Mouse (Mus musculus) liver, embryonic 13.5 days (tissue): ENCODE data around the gene Dnpep. TPM values are rescaled to one million over a fixed set of nuclear protein-coding genes. Genes with fewer than 3 reads are reported as not detected.

Experiments used
- ATAC-seq: fragments of 200-750 bp; cut with Nextera tagmentation; 2 replicates; pipeline ENCODE4 v1.8.0; 2017; ENCODE audit warnings: low read depth, mild to moderate bottlenecking, moderate number of reproducible peaks, moderate library complexity
- DNase-seq: peaks from one replicate; pipeline ENCODE4 v3.0.0; 2022
- H3K27ac ChIP-seq: fragments of 300-500 bp; sonication (generic); 2 replicates; pipeline ENCODE4 v1.5.1; 2015; ENCODE audit warnings: moderate library complexity, mild to moderate bottlenecking, inconsistent platforms
- H3K27me3 ChIP-seq: fragments of 300-500 bp; sonication (generic); 2 replicates; pipeline ENCODE4 v1.6.1; 2015; ENCODE audit warnings: mild to moderate bottlenecking, inconsistent platforms
- H3K36me3 ChIP-seq: fragments of 300-500 bp; sonication (generic); 2 replicates; pipeline ENCODE4 v1.6.1; 2015; ENCODE audit warnings: mild to moderate bottlenecking, inconsistent platforms
- H3K4me1 ChIP-seq: fragments of 300-500 bp; sonication (generic); replicated peaks from 2 replicates; pipeline ENCODE4 v1.6.1; 2015; ENCODE audit warnings: inconsistent platforms
- H3K4me2 ChIP-seq: fragments of 300-500 bp; sonication (generic); 2 replicates; pipeline ENCODE4 v1.6.1; 2015; ENCODE audit warnings: inconsistent platforms, mild to moderate bottlenecking, moderate library complexity
- H3K4me3 ChIP-seq: fragments of 300-500 bp; sonication (generic); replicated peaks from 2 replicates; pipeline ENCODE4 v1.5.1; 2015; ENCODE audit warnings: mild to moderate bottlenecking, inconsistent platforms
- H3K9ac ChIP-seq: fragments of 300-500 bp; sonication (generic); 2 replicates; pipeline ENCODE4 v1.6.1; 2015; ENCODE audit warnings: mild to moderate bottlenecking, inconsistent platforms
- H3K9me3 ChIP-seq: fragments of 300-500 bp; sonication (generic); replicated peaks from 2 replicates; pipeline ENCODE4 v1.6.1; 2016; ENCODE audit warnings: inconsistent platforms
- WGBS: fragments of 180-500 bp; shearing (Covaris S2); methylation state at CpG from one replicate; pipeline ENCODE4 v1.1.7; 2015; ENCODE audit not compliant: insufficient replicate concordance; 5-methylcytosine and 5-hydroxymethylcytosine counted together
- polyA plus RNA-seq: library from polyadenylated mRNA; unstranded; fragments of >200 nt; fragmentation: Nextera tagmentation; extraction: Ambion mirVana; gene quantifications from 2 replicates; pipeline ENCODE4 v1.2.1, GENCODE M21; 2015

The Dnpep gene
- polyA plus RNA-seq, 1 experiment from 2014 or later = 53.1 TPM

DNA sequence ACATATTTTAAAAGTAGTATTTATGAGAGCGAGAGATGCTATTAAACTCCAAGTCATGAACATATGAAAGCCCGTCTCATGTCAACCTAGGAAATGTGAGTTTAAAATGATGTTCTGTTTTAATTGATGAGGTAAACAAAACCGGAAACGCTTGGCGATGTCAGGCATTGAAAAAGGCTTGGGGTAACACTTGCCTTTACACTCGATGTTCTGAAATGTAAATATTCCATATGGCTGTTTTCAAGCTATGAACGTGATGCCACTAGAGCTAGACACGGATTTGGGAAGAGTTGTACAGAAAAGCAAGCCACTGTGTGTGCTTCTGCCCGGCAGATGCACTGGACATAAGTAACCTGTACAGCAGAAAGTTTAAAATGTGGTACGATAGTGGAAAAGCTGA lies 1.4 kb upstream of the Dnpep start:
- Histone ChIP-seq H3K9ac (no peak overlapping the region), H3K4me3 (no peak overlapping the region), H3K27me3 (no peaks in the 10 kb centered on the region), H3K9me3 (no peaks in the 10 kb centered on the region), H3K27ac (no peak overlapping the region), H3K4me1 (peaks cover 32% of the 10 kb centered on the region), H3K4me2 (no peak overlapping the region), H3K36me3 (peaks cover 14% of the 10 kb centered on the region)
- ATAC-seq = no peak
- WGBS = 75% methylated on average over 10 of the region's 10 CpGs
- no peak for DNase-seq

DNA sequence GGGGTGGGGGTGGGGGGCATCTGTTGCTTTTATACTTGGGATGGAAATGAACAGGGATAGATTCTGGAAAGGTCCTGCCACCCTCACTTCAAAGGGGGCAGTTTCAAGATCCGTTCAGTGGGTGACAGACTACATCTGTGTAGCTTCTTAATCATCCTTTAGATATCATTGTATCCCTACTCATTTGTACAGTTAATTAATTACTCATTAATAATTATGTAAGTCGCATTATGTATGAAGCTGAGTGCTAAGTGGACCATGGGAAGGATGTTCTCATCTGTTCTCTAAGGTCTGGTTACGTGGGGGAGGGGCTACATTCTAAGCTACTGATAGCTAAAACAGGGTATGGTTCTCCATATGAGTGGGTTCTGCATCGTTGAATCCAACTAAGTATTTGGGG lies 946 bp upstream of the Dnpep start:
- Histone ChIP-seq H3K4me2 (peak overlapping the region; percentile 95; the same call in 1 of the 2 replicates), H3K36me3 (peaks cover 19% of the 10 kb centered on the region), H3K4me3 (no peak overlapping the region), H3K27me3 (no peaks in the 10 kb centered on the region), H3K27ac (no peak overlapping the region), H3K9ac (no peak overlapping the region), H3K9me3 (no peaks in the 10 kb centered on the region), H3K4me1 (peaks cover 36% of the 10 kb centered on the region)
- no peak for ATAC-seq
- 79% methylated on average over 4 of the region's 4 CpGs for WGBS
- no peak for DNase-seq

DNA sequence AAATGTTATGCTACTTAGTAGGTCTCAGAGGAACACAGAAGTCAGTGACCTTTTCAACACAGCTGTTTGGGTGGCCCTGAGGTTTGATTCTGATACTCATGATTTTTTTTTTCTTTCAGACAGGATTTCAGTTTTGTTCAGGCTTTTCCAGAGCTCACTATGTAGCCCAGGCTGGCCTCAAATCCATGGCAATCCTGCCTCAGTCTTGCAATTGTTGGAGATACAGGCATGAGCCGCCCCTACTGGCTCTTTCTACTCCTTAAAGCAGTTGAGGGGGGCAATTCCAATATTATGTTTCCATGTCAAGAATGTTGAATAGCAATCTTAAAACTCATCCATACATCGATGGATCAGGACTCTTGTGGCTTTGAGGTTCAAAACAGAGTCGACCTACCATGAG lies 511 bp upstream of the Dnpep start:
- Histone ChIP-seq H3K4me2 (peak overlapping the region; percentile 95), H3K27me3 (no peaks in the 10 kb centered on the region), H3K4me3 (peak overlapping the region; percentile 81), H3K36me3 (peaks cover 21% of the 10 kb centered on the region), H3K4me1 (peaks cover 40% of the 10 kb centered on the region), H3K9me3 (no peaks in the 10 kb centered on the region), H3K9ac (peak overlapping the region; percentile 62), H3K27ac (peak overlapping the region; percentile 68)
- WGBS = 64% methylated on average over 3 of the region's 3 CpGs
- DNase-seq = no peak
- no peak for ATAC-seq

DNA sequence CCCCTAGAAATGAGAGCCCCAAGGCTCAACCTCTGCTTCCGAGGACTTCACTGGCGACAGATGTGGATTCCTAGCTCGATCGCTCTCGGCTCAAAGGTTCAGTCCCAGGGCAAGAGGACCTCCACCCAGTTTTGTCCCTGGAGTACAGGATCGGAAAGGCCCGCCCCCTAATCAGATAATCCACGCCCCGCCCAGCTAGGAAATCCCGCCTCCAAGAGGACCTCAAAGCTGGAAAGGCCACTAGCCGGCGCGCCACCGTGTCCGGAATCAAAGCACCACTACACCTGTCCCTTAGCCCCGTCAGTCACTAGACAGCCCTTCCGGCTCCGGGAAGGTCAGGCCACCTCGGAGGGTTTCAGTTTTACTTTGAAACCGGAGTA lies 939 bp downstream of the Dnpep start:
- peaks cover 44% of the 10 kb centered on the region for H3K4me1 ChIP-seq
- H3K36me3 ChIP-seq = peaks cover 36% of the 10 kb centered on the region
- H3K4me2 ChIP-seq = peak overlapping the region; percentile 95
- H3K4me3 ChIP-seq = peak overlapping the region; percentile 81
- peak; percentile 80 for DNase-seq
- H3K27me3 ChIP-seq = no peaks in the 10 kb centered on the region
- peak overlapping the region; percentile 82 for H3K9ac ChIP-seq
- ATAC-seq = peak; percentile 12
- H3K27ac ChIP-seq = peak overlapping the region; percentile 93
- H3K9me3 ChIP-seq = no peaks in the 10 kb centered on the region
- WGBS = 0% methylated on average over 20 of the region's 20 CpGs

DNA sequence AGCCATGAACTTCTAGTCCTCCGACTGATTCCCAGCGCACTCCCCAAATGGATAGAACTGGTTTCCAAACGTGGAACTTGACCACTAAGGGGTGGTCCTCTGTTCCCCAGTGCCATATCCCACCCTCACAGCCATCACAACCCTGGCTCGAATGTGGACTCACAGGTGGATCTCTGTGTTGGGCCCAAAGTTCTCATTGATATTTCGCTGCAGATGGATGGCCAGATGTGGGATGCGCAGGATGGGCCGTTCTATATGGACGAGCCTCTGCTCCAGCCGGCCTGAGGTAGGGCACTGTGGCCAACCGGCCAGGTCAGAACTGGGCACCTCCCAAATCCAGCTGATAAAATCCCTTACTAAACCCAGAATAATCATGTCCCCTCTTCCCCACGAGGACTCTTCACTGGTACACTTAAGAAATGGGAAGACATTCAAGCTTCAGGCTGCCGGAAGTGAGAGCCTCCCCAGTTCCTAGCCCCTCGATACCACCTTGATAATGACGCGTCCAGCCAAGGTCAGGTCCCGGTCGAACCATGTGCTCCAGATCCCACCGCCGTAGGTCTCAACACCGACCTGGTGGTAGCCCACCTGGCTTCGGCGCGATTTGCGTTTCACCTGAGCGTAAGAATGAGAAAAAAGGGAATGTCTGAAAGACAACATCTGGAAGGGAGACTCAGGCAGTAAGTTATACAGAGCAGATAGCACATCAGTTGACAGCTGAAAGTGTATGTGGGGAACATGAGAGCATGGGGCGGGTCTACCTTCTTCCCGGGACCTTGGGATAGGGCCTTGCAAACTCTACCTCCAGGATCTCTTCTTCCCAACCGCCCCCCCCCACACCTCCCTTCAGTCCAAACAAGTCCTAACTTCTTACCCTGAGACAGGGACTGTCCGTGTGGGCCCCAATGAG lies 2.1 kb downstream of the Dnpep start:
- Histone ChIP-seq H3K4me3 (peak overlapping the region; percentile 81), H3K4me2 (peak overlapping the region; percentile 95), H3K9ac (peak overlapping the region; percentile 82), H3K27me3 (no peaks in the 10 kb centered on the region), H3K27ac (no peak overlapping the region), H3K9me3 (no peaks in the 10 kb centered on the region), H3K36me3 (peaks cover 47% of the 10 kb centered on the region), H3K4me1 (peaks cover 44% of the 10 kb centered on the region)
- no peak for ATAC-seq
- no peak for DNase-seq
- 82% methylated on average over 29 of the region's 29 CpGs for WGBS

DNA sequence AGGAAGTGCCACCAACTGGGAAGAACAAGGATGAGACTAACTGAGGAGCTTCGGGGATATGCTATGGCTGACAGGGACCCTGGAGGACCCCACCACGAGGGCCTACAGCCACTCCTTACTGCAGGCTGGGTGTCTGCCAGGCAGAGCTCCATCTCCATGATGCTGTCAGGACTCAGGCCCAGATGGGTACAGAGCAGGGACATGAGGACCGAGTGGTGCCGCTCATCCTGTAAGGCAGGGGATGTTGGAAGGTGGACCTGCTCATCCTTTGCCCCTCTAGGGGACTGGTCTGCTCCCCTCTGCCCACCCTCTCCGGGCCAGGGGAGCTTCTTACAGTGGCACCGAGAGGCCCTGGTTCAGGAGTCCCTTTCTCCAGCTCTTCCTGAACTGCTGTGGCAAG lies 2.8 kb downstream of the Dnpep start:
- H3K9ac ChIP-seq = no peak overlapping the region
- H3K4me2 ChIP-seq = no peak overlapping the region
- no peaks in the 10 kb centered on the region for H3K9me3 ChIP-seq
- no peak for ATAC-seq
- no peaks in the 10 kb centered on the region for H3K27me3 ChIP-seq
- peaks cover 44% of the 10 kb centered on the region for H3K4me1 ChIP-seq
- 71% methylated on average over 6 of the region's 6 CpGs for WGBS
- no peak overlapping the region for H3K4me3 ChIP-seq
- no peak for DNase-seq
- H3K36me3 ChIP-seq = peaks cover 54% of the 10 kb centered on the region
- H3K27ac ChIP-seq = no peak overlapping the region

DNA sequence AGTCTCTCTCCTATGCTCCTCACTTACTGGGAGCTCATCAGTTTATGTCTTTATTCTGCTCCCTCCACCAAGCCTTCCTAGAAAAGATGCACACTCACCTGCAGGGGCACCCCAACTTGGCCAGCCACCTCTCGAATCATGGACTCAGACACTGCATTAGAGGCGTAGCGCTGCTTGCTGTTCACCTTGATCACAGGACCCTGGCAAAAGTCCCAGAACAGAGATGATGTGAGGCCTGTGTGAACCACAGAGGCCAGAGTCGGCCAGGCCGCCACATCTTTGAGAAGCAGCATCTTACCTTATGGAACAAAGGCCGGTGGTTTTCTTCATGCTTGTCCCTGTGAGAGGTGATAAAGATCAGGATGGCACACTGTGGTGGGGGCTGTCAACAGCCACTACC lies 6.1 kb downstream of the Dnpep start:
- WGBS = 81% methylated on average over 6 of the region's 6 CpGs
- Histone ChIP-seq H3K27ac (no peak overlapping the region), H3K4me2 (no peak overlapping the region), H3K9me3 (no peaks in the 10 kb centered on the region), H3K4me3 (no peak overlapping the region), H3K9ac (no peak overlapping the region), H3K27me3 (no peaks in the 10 kb centered on the region), H3K4me1 (peaks cover 33% of the 10 kb centered on the region), H3K36me3 (peaks cover 70% of the 10 kb centered on the region)
- ATAC-seq = no peak
- DNase-seq = no peak

DNA sequence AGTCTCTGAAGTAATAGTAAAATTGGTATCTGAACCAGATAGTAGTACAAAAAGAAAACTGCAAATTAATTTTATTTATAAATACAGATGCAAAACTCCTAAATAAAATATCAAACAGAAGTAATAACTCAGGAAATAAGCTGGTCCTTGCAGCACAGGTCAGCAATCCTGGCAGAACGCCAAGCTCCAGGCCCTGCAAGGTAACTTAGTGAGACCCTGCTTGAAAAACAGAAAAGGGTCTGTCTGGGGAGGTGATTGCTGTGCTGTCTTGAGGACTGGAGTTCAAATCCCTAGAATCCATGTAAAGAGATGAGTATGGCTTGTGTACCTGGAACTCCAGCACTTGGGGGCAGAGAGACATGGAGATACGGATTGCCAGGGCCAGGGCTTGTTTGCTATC lies 13.1 kb downstream of the Dnpep start:
- no peak for ATAC-seq
- H3K27ac ChIP-seq = no peak overlapping the region
- H3K4me3 ChIP-seq = no peak overlapping the region
- H3K27me3 ChIP-seq = no peaks in the 10 kb centered on the region
- H3K9me3 ChIP-seq = no peaks in the 10 kb centered on the region
- no peaks in the 10 kb centered on the region for H3K4me1 ChIP-seq
- H3K9ac ChIP-seq = no peak overlapping the region
- no peak overlapping the region for H3K4me2 ChIP-seq
- peaks cover 14% of the 10 kb centered on the region for H3K36me3 ChIP-seq
- DNase-seq = no peak
- 57% methylated on average over 2 of the region's 2 CpGs for WGBS

DNA sequence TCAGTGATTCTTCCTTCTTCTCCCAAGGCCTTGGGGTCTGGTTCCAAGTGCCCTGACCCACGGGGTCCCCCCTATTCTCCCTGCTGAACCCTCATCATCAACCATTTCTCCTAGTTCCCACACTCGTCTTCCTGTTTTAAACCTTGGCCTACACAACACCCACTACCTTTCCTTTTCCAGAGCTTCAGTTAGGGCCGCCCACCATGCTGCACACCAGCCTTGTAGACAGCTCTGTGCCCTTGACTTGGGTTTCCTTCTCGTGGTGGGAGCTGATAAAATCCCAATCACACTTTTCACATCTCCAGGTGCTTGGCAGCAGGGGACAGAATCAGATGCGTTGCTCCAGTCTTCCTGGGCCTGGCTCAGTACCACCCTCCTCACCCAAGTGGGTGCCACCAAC lies 23.5 kb downstream of the Dnpep start:
- Histone ChIP-seq H3K4me3 (no peak overlapping the region), H3K27me3 (no peaks in the 10 kb centered on the region), H3K9me3 (no peaks in the 10 kb centered on the region), H3K27ac (no peak overlapping the region), H3K4me1 (no peaks in the 10 kb centered on the region), H3K36me3 (no peaks in the 10 kb centered on the region), H3K9ac (no peak overlapping the region), H3K4me2 (no peak overlapping the region)
- 37% methylated on average over 5 of the region's 5 CpGs for WGBS
- DNase-seq (no peak), ATAC-seq (no peak)

DNA sequence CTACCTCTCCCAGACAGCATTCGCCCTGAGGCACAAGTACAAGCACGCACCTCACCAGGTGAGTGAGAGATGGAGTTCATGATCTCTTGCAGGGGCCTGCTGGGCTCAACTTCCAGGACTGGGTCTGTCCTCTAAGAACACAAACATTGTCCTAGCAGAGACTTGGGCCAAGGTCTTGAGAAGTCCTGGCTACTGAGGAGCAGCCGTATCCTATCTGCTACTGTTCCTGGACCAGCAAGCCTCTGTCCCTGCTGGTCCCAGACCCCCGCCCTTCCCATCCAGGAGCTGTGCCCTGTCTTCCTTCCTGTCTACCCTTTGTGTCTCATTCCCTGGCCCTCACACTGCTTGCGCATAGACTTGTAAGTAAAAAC lies 24.5 kb downstream of the Dnpep start:
- H3K27me3 ChIP-seq = no peaks in the 10 kb centered on the region
- ATAC-seq (no peak), DNase-seq (no peak)
- no peaks in the 10 kb centered on the region for H3K36me3 ChIP-seq
- H3K9me3 ChIP-seq = no peaks in the 10 kb centered on the region
- H3K4me1 ChIP-seq = no peaks in the 10 kb centered on the region
- no peak overlapping the region for H3K4me3 ChIP-seq
- H3K4me2 ChIP-seq = no peak overlapping the region
- 81% methylated on average over 5 of the region's 5 CpGs for WGBS
- H3K27ac ChIP-seq = no peak overlapping the region
- no peak overlapping the region for H3K9ac ChIP-seq

DNA sequence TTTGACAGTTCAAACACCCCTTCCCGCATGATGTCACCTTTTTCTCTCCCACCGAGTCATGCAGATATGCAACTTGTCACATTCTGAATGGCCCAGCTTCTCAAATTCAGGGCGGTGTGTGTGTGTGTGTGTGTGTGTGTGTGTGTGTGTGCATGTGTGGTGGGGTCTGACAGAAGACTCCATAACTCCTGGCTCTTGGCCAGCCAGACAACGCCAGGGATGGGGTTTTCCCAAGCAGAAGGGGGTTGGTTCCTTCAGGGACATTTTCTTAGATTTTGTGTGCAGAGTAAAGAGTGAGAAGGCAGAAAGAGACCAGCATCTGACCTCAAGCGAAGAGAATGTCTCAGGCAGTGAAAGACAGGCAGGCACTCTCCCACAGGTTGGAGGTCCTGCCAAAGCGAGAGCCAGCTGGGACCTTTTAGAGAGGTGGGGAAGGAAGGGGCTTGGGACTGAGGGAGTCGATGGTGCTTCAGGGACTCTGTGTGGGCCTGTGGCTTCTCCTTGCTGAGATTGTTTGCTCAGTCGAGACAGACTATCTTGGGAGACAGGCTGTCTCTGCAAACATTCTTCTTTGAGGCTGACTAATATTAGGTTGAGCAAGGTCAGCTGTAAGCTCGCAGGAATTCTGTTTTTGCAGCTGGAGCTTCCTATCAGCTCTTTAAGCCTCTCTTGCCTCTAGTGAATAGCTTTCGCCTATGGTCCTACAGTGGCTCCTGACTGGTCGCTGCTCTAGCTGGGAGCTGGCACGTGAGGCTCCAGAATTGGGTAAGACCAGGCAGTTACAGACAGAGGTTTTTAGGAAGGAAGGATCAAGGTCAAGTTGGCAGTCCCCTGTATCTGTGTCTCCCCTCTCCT lies 25.1 kb downstream of the Dnpep start:
- no peaks in the 10 kb centered on the region for H3K4me1 ChIP-seq
- DNase-seq (no peak), ATAC-seq (no peak)
- no peak overlapping the region for H3K4me3 ChIP-seq
- H3K36me3 ChIP-seq = no peaks in the 10 kb centered on the region
- no peak overlapping the region for H3K9ac ChIP-seq
- H3K27ac ChIP-seq = no peak overlapping the region
- H3K9me3 ChIP-seq = no peaks in the 10 kb centered on the region
- no peak overlapping the region for H3K4me2 ChIP-seq
- WGBS = 39% methylated on average over 12 of the region's 12 CpGs
- H3K27me3 ChIP-seq = no peaks in the 10 kb centered on the region
